In genomic region chr5:134747512-134747893, GRCm38 (mm10) we compare ENCODE assay signal across 8 mouse cellular contexts. TPM values are rescaled to one million over a fixed set of nuclear protein-coding genes. Genes with fewer than 3 reads are reported as not detected.
A peak's percentile ranks its signal among the peaks of the same experiment; 100 is the strongest.
DNase-seq lines count a peak whose midpoint lies in the region; ATAC-seq and TF ChIP-seq lines count a peak whose summit lies in the region.
"Had no signal": no experiment of that assay in that cellular context is flagged by ENCODE, and none has a peak within 500 bp of the region (broad histone marks: within the 10 kb centered on the region; RNA-seq: fewer than 3 reads in every experiment).

No protein-coding gene starts in this region.

- peak overlapping the region; percentile 70 for H3K9ac ChIP-seq in forebrain, embryonic 13.5 days
- H3K9ac ChIP-seq in heart, postnatal 0 days (replicated peaks; ENCODE audit: low read depth, low read length), result 0 out of 2 replicates have a peak overlapping the region, but pooled peaks have one; percentile 41
- H3K9ac ChIP-seq in liver, embryonic 12.5 days, result no peak overlapping the region
- 0 out of 2 replicates have a peak overlapping the region, but pooled peaks have one; percentile 5 for H3K9ac ChIP-seq in neural tube, embryonic 14.5 days (replicated peaks; ENCODE audit: low read depth, low read length)

- DNase-seq in cerebellum, adult 2 months, result peak; percentile 44 to 60
- peak; percentile 67 for DNase-seq in heart, postnatal 0 days (ENCODE audit: low spot score)
- peak; percentile 85 to 93 for DNase-seq in kidney, postnatal 25 days
- DNase-seq in urinary bladder, postnatal 14 days (ENCODE audit: low spot score), result peak; percentile 90

- H3K27me3 ChIP-seq in cerebellum, adult 2 months (ENCODE audit: control insufficient read depth, insufficient read depth, low read length), result no peaks in the 10 kb centered on the region
- peaks cover 5% of the 10 kb centered on the region; the same call in 1 of the 2 replicates for H3K27me3 ChIP-seq in forebrain, embryonic 13.5 days
- peaks cover 10% of the 10 kb centered on the region for H3K27me3 ChIP-seq in heart, postnatal 0 days (ENCODE audit: control insufficient read depth, insufficient read depth, low read length)
- peaks cover 55% of the 10 kb centered on the region for H3K27me3 ChIP-seq in liver, embryonic 12.5 days (replicated peaks)
- no peaks in the 10 kb centered on the region for H3K27me3 ChIP-seq in neural tube, embryonic 14.5 days (ENCODE audit: control insufficient read depth, insufficient read depth, low read length)

- H3K4me1 ChIP-seq in cerebellum, adult 2 months (ENCODE audit: control insufficient read depth, insufficient read depth, low read length), result peaks cover 3% of the 10 kb centered on the region; the same call in 1 of the 2 replicates
- peaks cover 16% of the 10 kb centered on the region for H3K4me1 ChIP-seq in forebrain, embryonic 13.5 days
- H3K4me1 ChIP-seq in heart, postnatal 0 days (ENCODE audit: control insufficient read depth, insufficient read depth), result peaks cover 5% of the 10 kb centered on the region
- H3K4me1 ChIP-seq in liver, embryonic 12.5 days, result peaks cover 6% of the 10 kb centered on the region; the same call in 1 of the 2 replicates
- peaks cover 4% of the 10 kb centered on the region; the same call in 1 of the 2 replicates for H3K4me1 ChIP-seq in neural tube, embryonic 14.5 days (ENCODE audit: control insufficient read depth, insufficient read depth, low read length)

- peak; percentile 90 for ATAC-seq in forebrain, embryonic 13.5 days
- peak; percentile 81 for ATAC-seq in heart, postnatal 0 days (ENCODE audit: insufficient read depth, low read depth)
- ATAC-seq in liver, embryonic 12.5 days, result no peak
- peak; percentile 82 for ATAC-seq in neural tube, embryonic 14.5 days (ENCODE audit: low read depth)

- under 1% methylated on average over 6 of the region's 11 CpGs for WGBS in cerebellum, adult 2 months
- 5% methylated on average over 5 of the region's 11 CpGs for WGBS in forebrain, embryonic 13.5 days
- 5% methylated on average over 4 of the region's 11 CpGs for WGBS in heart, postnatal 0 days
- 22% methylated on average over 5 of the region's 11 CpGs for WGBS in liver, embryonic 12.5 days (ENCODE audit: insufficient replicate concordance)
- 12% methylated on average over 5 of the region's 11 CpGs for WGBS in neural tube, embryonic 14.5 days

- TF ChIP-seq EP300 in heart, postnatal 0 days (IDR thresholded peaks at IDR 0.05; ENCODE audit: low read depth), result peak; percentile 35; the same call in 1 of the 2 replicates

- H3K27ac ChIP-seq in cerebellum, adult 2 months (ENCODE audit: insufficient read depth, low read length), result no peak overlapping the region
- H3K27ac ChIP-seq in forebrain, embryonic 13.5 days, result peak overlapping the region; percentile 55
- peak overlapping the region; percentile 26 for H3K27ac ChIP-seq in heart, postnatal 0 days (ENCODE audit: low read depth)
- H3K27ac ChIP-seq in liver, embryonic 12.5 days, result no peak overlapping the region
- no peak overlapping the region for H3K27ac ChIP-seq in neural tube, embryonic 14.5 days (ENCODE audit: low read depth, low read length)

- no peak for TF ChIP-seq POLR2A in cerebellum, adult 2 months (IDR thresholded peaks at IDR 0.05; ENCODE audit: borderline replicate concordance, insufficient read depth, low read length)

- H3K4me2 ChIP-seq in forebrain, embryonic 13.5 days, result peak overlapping the region; percentile 79
- H3K4me2 ChIP-seq in heart, postnatal 0 days (ENCODE audit: low read depth, low read length), result peak overlapping the region; percentile 69
- H3K4me2 ChIP-seq in liver, embryonic 12.5 days, result peak overlapping the region; percentile 58
- peak overlapping the region; percentile 73 for H3K4me2 ChIP-seq in neural tube, embryonic 14.5 days (ENCODE audit: low read depth, low read length)

- H3K4me3 ChIP-seq in cerebellum, adult 2 months (replicated peaks; ENCODE audit: insufficient read depth, low read depth, low read length), result no peak overlapping the region
- peak overlapping the region; percentile 44 for H3K4me3 ChIP-seq in forebrain, embryonic 13.5 days
- H3K4me3 ChIP-seq in heart, postnatal 0 days (ENCODE audit: low read depth, low read length), result peak overlapping the region; percentile 48
- peak overlapping the region; percentile 33; the same call in 1 of the 2 replicates for H3K4me3 ChIP-seq in liver, embryonic 12.5 days
- H3K4me3 ChIP-seq in neural tube, embryonic 14.5 days (ENCODE audit: low read depth, low read length), result peak overlapping the region; percentile 38

- no peak for TF ChIP-seq CTCF in cerebellum, adult 2 months (IDR thresholded peaks at IDR 0.05; ENCODE audit: borderline replicate concordance, insufficient read depth, low read depth, low read length)
- TF ChIP-seq CTCF in heart, postnatal 0 days (IDR thresholded peaks at IDR 0.05; ENCODE audit: low read depth), result no peak

- H3K36me3 ChIP-seq in forebrain, embryonic 13.5 days (ENCODE audit: poor library complexity, severe bottlenecking), result no peaks in the 10 kb centered on the region
- H3K36me3 ChIP-seq in heart, postnatal 0 days (replicated peaks; ENCODE audit: control insufficient read depth, insufficient read depth, low read length), result no peaks in the 10 kb centered on the region
- no peaks in the 10 kb centered on the region for H3K36me3 ChIP-seq in liver, embryonic 12.5 days
- no peaks in the 10 kb centered on the region for H3K36me3 ChIP-seq in neural tube, embryonic 14.5 days (ENCODE audit: control insufficient read depth, insufficient read depth, low read length)

- no peaks in the 10 kb centered on the region for H3K9me3 ChIP-seq in forebrain, embryonic 13.5 days (replicated peaks)
- H3K9me3 ChIP-seq in heart, postnatal 0 days (replicated peaks; ENCODE audit: control insufficient read depth, low read length), result no peaks in the 10 kb centered on the region
- H3K9me3 ChIP-seq in liver, embryonic 12.5 days (replicated peaks), result no peaks in the 10 kb centered on the region
- no peaks in the 10 kb centered on the region for H3K9me3 ChIP-seq in neural tube, embryonic 14.5 days (ENCODE audit: control insufficient read depth, low read length)

RNA-seq across cellular contexts. Expression of gene Eln, which starts 0.4 kb away (rescaled TPM):
- polyA plus RNA-seq in cerebellum, adult 2 months (2012; rRNA removed), result 7.5 and 8.1 TPM in 2 replicates
- 3.4 and 3.5 TPM in 2 replicates for polyA plus RNA-seq in forebrain, embryonic 13.5 days (2015; fragmentation: Nextera tagmentation; extraction: Ambion mirVana)
- total RNA-seq in heart, postnatal 0 days (2014; rRNA removed; ENCODE audit: low replicate concordance), result 313 and 411 TPM in 2 replicates
- 362 and 388 TPM in 2 replicates for polyA plus RNA-seq in heart, postnatal 0 days (2015; fragmentation: Nextera tagmentation; extraction: Ambion mirVana)
- 2.6 and 4.7 TPM in 2 replicates for polyA plus RNA-seq in liver, embryonic 12.5 days (2016; fragmentation: Nextera tagmentation; extraction: Ambion mirVana)
- 7.0 and 8.7 TPM in 2 replicates for polyA plus RNA-seq in neural tube, embryonic 14.5 days (2014; fragmentation: Nextera tagmentation; extraction: Ambion mirVana)
- total RNA-seq: common myeloid progenitor, adult 5-6 weeks had no signal

RNA-seq across cellular contexts. Expression of gene Limk1, which starts 59.1 kb away (rescaled TPM):
- polyA plus RNA-seq in cerebellum, adult 2 months (2012; rRNA removed), result 78.7 and 99.2 TPM in 2 replicates
- 13.8 and 14.1 TPM in 2 replicates for polyA plus RNA-seq in forebrain, embryonic 13.5 days (2015; fragmentation: Nextera tagmentation; extraction: Ambion mirVana)
- 6.9 and 12.1 TPM in 2 replicates for total RNA-seq in heart, postnatal 0 days (2014; rRNA removed; ENCODE audit: low replicate concordance)
- polyA plus RNA-seq in heart, postnatal 0 days (2015; fragmentation: Nextera tagmentation; extraction: Ambion mirVana), result 2.4 TPM in 2 replicates
- 1.3 and 1.5 TPM in 2 replicates for polyA plus RNA-seq in liver, embryonic 12.5 days (2016; fragmentation: Nextera tagmentation; extraction: Ambion mirVana)
- polyA plus RNA-seq in neural tube, embryonic 14.5 days (2014; fragmentation: Nextera tagmentation; extraction: Ambion mirVana), result 23.2 and 28.0 TPM in 2 replicates

Comparison
In these comparisons a context has a peak if more than half of its experiments do, and no peak if none do; other contexts are left out.
1. H3K27ac ChIP-seq: peak in forebrain, embryonic 13.5 days (single experiment) and heart, postnatal 0 days (single experiment); none in cerebellum, adult 2 months (single experiment), liver, embryonic 12.5 days (single experiment) and neural tube, embryonic 14.5 days (single experiment).
2. RNA of gene Eln, which starts 0.4 kb away (polyA plus RNA-seq): 362 to 388 TPM in heart, postnatal 0 days; 7.5 to 8.1 TPM in cerebellum, adult 2 months, 7.0 to 8.7 TPM in neural tube, embryonic 14.5 days, 3.4 to 3.5 TPM in forebrain, embryonic 13.5 days and 2.6 to 4.7 TPM in liver, embryonic 12.5 days; every median in the first group is over 10 times any median in the second.
3. Peak in every context shown above with its lines, with median percentiles within 50 percentile points of each other: DNase-seq and H3K4me2 ChIP-seq.